In genomic region chr19:60999652-61000051, GRCm38 (mm10) we compare ENCODE assay signal across 20 mouse cellular contexts.
A peak's percentile ranks its signal among the peaks of the same experiment; 100 is the strongest.
DNase-seq lines count a peak whose midpoint lies in the region; ATAC-seq and TF ChIP-seq lines count a peak whose summit lies in the region.
"Had no signal": no experiment of that assay in that cellular context is flagged by ENCODE, and none has a peak within 500 bp of the region (broad histone marks: within the 10 kb centered on the region; RNA-seq: fewer than 3 reads in every experiment).

No protein-coding gene starts in this region.

- H3K9me3 ChIP-seq in heart, embryonic 12.5 days (replicated peaks): no peaks in the 10 kb centered on the region
- no peaks in the 10 kb centered on the region for H3K9me3 ChIP-seq in CH12.LX (replicated peaks; ENCODE audit: low read length)
- H3K9me3 ChIP-seq: forebrain, embryonic 12.5 days; limb, embryonic 13.5 days; liver, embryonic 15.5 days; stomach, embryonic 15.5 days had no signal

- H3K9ac ChIP-seq in heart, embryonic 12.5 days: no peak overlapping the region
- peak overlapping the region; percentile 29 for H3K9ac ChIP-seq in CH12.LX (ENCODE audit: insufficient read depth, low read depth)
- H3K9ac ChIP-seq: forebrain, embryonic 12.5 days; limb, embryonic 13.5 days; liver, embryonic 15.5 days; stomach, embryonic 15.5 days had no signal

- no peak overlapping the region for H3K4me2 ChIP-seq in heart, embryonic 12.5 days
- H3K4me2 ChIP-seq in CH12.LX (ENCODE audit: insufficient read depth, low read depth, poor library complexity, severe bottlenecking): peak overlapping the region; percentile 3; the same call in 1 of the 2 replicates
- H3K4me2 ChIP-seq: forebrain, embryonic 12.5 days; limb, embryonic 13.5 days; liver, embryonic 15.5 days; stomach, embryonic 15.5 days had no signal

- intact Hi-C loops in heart, postnatal 36 days (cut with DNase I): loop anchor here (5.0 kb wide), 1 partner anchor 107 kb away; no protein-coding TSS in a partner anchor
- intact Hi-C loops in left cerebral cortex, postnatal 36 days (cut with DNase I): no loop called here

- dilution Hi-C loops in CH12.LX (cut with MboI; ENCODE audit: extremely low pct_ligation_motif_present, extremely low pct_unique_long_range_greater_than_20kb, low sequenced_read_pairs): no loop called here

- no peaks in the 10 kb centered on the region for H3K79me2 ChIP-seq in CH12.LX (replicated peaks; ENCODE audit: control insufficient read depth, extremely low read depth, insufficient read depth, poor library complexity, severe bottlenecking)

- no peak for TF ChIP-seq RAD21 in CH12.LX (IDR thresholded peaks at IDR 0.05; ENCODE audit: low read depth, low read length)

- in situ Hi-C loops in CH12.LX (cut with MboI; ENCODE audit: low pct_ligation_motif_present, low pct_unique_long_range_greater_than_20kb, low sequenced_read_pairs): no loop called here

- peak overlapping the region; percentile 47 for H3K27ac ChIP-seq in heart, embryonic 12.5 days (ENCODE audit: poor library complexity, severe bottlenecking)
- H3K27ac ChIP-seq in CH12.LX (ENCODE audit: insufficient read depth, low read depth): no peak overlapping the region
- H3K27ac ChIP-seq in bone marrow macrophage, adult 2 months (ENCODE audit: insufficient read depth, low read depth, low read length): peak overlapping the region; percentile 54
- H3K27ac ChIP-seq: forebrain, embryonic 12.5 days; kidney, postnatal 0 days; limb, embryonic 13.5 days; liver, embryonic 15.5 days; stomach, embryonic 15.5 days had no signal

- no peak overlapping the region for H3K4me3 ChIP-seq in heart, embryonic 12.5 days
- no peak overlapping the region for H3K4me3 ChIP-seq in CH12.LX (replicated peaks in 1 of 3; ENCODE audit: low read depth in 2 of 3, low read length in 2 of 3, poor library complexity in 1 of 3)
- H3K4me3 ChIP-seq in bone marrow macrophage, adult 2 months (ENCODE audit: insufficient read depth, low read length): no peak overlapping the region
- H3K4me3 ChIP-seq: forebrain, embryonic 12.5 days; limb, embryonic 13.5 days; liver, embryonic 15.5 days; stomach, embryonic 15.5 days had no signal

- 26% methylated on average over 2 of the region's 2 CpGs for WGBS in heart, embryonic 12.5 days

- no peak for TF ChIP-seq CTCF in CH12.LX (conservative IDR thresholded peaks at IDR 0.05 in 1 of 2, IDR thresholded peaks at IDR 0.05 in 1 of 2; ENCODE audit: low read depth in 2 of 2, low read length in 2 of 2)
- TF ChIP-seq CTCF in bone marrow macrophage, adult 2 months (IDR thresholded peaks at IDR 0.05; ENCODE audit: low read depth, low read length): no peak

- H3K4me1 ChIP-seq in heart, embryonic 12.5 days (replicated peaks): peaks cover 35% of the 10 kb centered on the region
- peaks cover 11 to 55% of the 10 kb centered on the region in 2 experiments; a peak in 3 of 4 replicates for H3K4me1 ChIP-seq in CH12.LX (ENCODE audit: control insufficient read depth in 1 of 2, insufficient read depth in 2 of 2)
- H3K4me1 ChIP-seq in bone marrow macrophage, adult 2 months (ENCODE audit: control insufficient read depth, insufficient read depth, low read length): peaks cover 17% of the 10 kb centered on the region
- H3K4me1 ChIP-seq: forebrain, embryonic 12.5 days; limb, embryonic 13.5 days; stomach, embryonic 15.5 days had no signal

- TF ChIP-seq EP300 in CH12.LX (IDR thresholded peaks at IDR 0.05; ENCODE audit: low read length): no peak

- H3K36me3 ChIP-seq in heart, embryonic 12.5 days: peaks cover 3% of the 10 kb centered on the region; the same call in 1 of the 2 replicates
- peaks cover 3 to 27% of the 10 kb centered on the region in 2 experiments for H3K36me3 ChIP-seq in CH12.LX (replicated peaks in 1 of 2; ENCODE audit: control insufficient read depth in 1 of 2, insufficient read depth in 1 of 2, low read length in 1 of 2)
- H3K36me3 ChIP-seq: forebrain, embryonic 12.5 days; limb, embryonic 13.5 days; liver, embryonic 15.5 days; stomach, embryonic 15.5 days had no signal

- no peak for DNase-seq in heart, postnatal 36 days
- DNase-seq in CH12.LX (ENCODE audit: extremely low read depth): peak; percentile 29
- DNase-seq in B cell, adult 2 months: no peak
- DNase-seq in left cerebral cortex, postnatal 36 days (ENCODE audit: low spot score in 2 of 2): no peak
- DNase-seq: adrenal gland, postnatal 14 days; cerebellum, adult 9-10 months; gastrocnemius, postnatal 14 days; kidney, adult 18-20 months; right cerebral cortex, postnatal 14 days; thymus, adult 2 months had no signal

- no peaks in the 10 kb centered on the region for H3K27me3 ChIP-seq in heart, embryonic 12.5 days (replicated peaks)
- H3K27me3 ChIP-seq in CH12.LX (replicated peaks): no peaks in the 10 kb centered on the region
- H3K27me3 ChIP-seq: forebrain, embryonic 12.5 days; limb, embryonic 13.5 days; liver, embryonic 15.5 days; stomach, embryonic 15.5 days had no signal

- TF ChIP-seq POLR2A in CH12.LX (IDR thresholded peaks at IDR 0.05; ENCODE audit: low read depth, low read length): no peak
- TF ChIP-seq POLR2A in bone marrow macrophage, adult 2 months (IDR thresholded peaks at IDR 0.05; ENCODE audit: borderline replicate concordance, low read depth, low read length): no peak

- no peak for ATAC-seq in heart, embryonic 12.5 days (ENCODE audit: insufficient number of reproducible peaks, low FRiP score)
- peak; percentile 51 for ATAC-seq in megakaryocyte progenitor cell, adult 5-6 weeks (replicated peaks; ENCODE audit: poor library complexity)
- ATAC-seq: activated CD4-positive, CD25-positive, alpha-beta regulatory T cell, adult 4 months; midbrain, embryonic 16.5 days had no signal

TF ChIP-seq in CH12.LX, 34 proteins besides CTCF, POLR2A, EP300 and RAD21:
- TF ChIP-seq ZNF384 (IDR thresholded peaks at IDR 0.05; ENCODE audit: low read depth, low read length) (peak; percentile 92), ZMIZ1 (IDR thresholded peaks at IDR 0.05; ENCODE audit: low read depth, low read length) (no peak), NELFE (IDR thresholded peaks at IDR 0.05; ENCODE audit: low read depth, low read length) (no peak), HCFC1 (IDR thresholded peaks at IDR 0.05; ENCODE audit: low read depth, low read length) (no peak), MEF2A (IDR thresholded peaks at IDR 0.05; ENCODE audit: borderline replicate concordance, low read depth, low read length) (no peak), KAT2A (IDR thresholded peaks at IDR 0.05; ENCODE audit: insufficient replicate concordance, low read length) (no peak), CHD2 (IDR thresholded peaks at IDR 0.05; ENCODE audit: low read length) (0 out of 2 replicates have a peak, but pooled peaks have one; percentile 14), UBTF (IDR thresholded peaks at IDR 0.05; ENCODE audit: low read depth, low read length) (no peak), PAX5 (IDR thresholded peaks at IDR 0.05; ENCODE audit: low read length) (no peak), JUN (IDR thresholded peaks at IDR 0.05; ENCODE audit: insufficient read depth, low read depth, low read length) (no peak), USF2 (conservative IDR thresholded peaks at IDR 0.05; ENCODE audit: low read depth, low read length) (no peak), MXI1 (IDR thresholded peaks at IDR 0.05; ENCODE audit: low read depth, low read length) (no peak), TBP (conservative IDR thresholded peaks at IDR 0.05; ENCODE audit: low read depth, low read length) (no peak), TCF12 (IDR thresholded peaks at IDR 0.05; ENCODE audit: low read depth, low read length) (no peak), MYC (IDR thresholded peaks at IDR 0.05; ENCODE audit: low read depth, low read length) (no peak), SMC3 (IDR thresholded peaks at IDR 0.05; ENCODE audit: low read depth, low read length) (no peak)
TF ChIP-seq in CH12.LX: peak in this region for 2.
